Mouse (Mus musculus): Measurements from ENCODE around the gene Med13l. TPM values are rescaled to one million over a fixed set of nuclear protein-coding genes. Genes with fewer than 3 reads are reported as not detected.

Gene Med13l
- polyA plus RNA-seq, 1 experiment from 2014 or later = 18.2 TPM

- ATAC-seq (ENCODE audit: insufficient number of reproducible peaks, insufficient read depth, low FRiP score, low TSS enrichment) = no peak
- H3K4me3 ChIP-seq = no peak overlapping the region
- H3K27me3 ChIP-seq = no peaks in the 10 kb centered on the region
- H3K4me1 ChIP-seq = no peaks in the 10 kb centered on the region
- WGBS = 93% methylated on average over 4 of the region's 4 CpGs
- no peaks in the 10 kb centered on the region for H3K9me3 ChIP-seq
- peaks cover 97% of the 10 kb centered on the region for H3K36me3 ChIP-seq
- H3K27ac ChIP-seq = no peak overlapping the region
- no peak overlapping the region for H3K4me2 ChIP-seq (replicated peaks)
- H3K9ac ChIP-seq = no peak overlapping the region
Observed at GRCm38 (mm10) chr5:118754191-118754759, 193.8 kb downstream of the Med13l start.

GRCm38 (mm10) chr5:118756078-118756477 lies 195.6 kb downstream of the Med13l start:
- Histone ChIP-seq H3K4me2 (replicated peaks) (no peak overlapping the region), H3K27me3 (no peaks in the 10 kb centered on the region), H3K9me3 (no peaks in the 10 kb centered on the region), H3K27ac (no peak overlapping the region), H3K4me3 (no peak overlapping the region), H3K9ac (no peak overlapping the region), H3K4me1 (no peaks in the 10 kb centered on the region), H3K36me3 (peaks cover 96% of the 10 kb centered on the region)
- WGBS = 67% methylated on average over 2 of the region's 2 CpGs
- no peak for ATAC-seq (ENCODE audit: insufficient number of reproducible peaks, insufficient read depth, low FRiP score, low TSS enrichment)

GRCm38 (mm10) chr5:118757396-118758301 lies 197.2 kb downstream of the Med13l start:
- no peaks in the 10 kb centered on the region for H3K27me3 ChIP-seq
- WGBS = 65% methylated on average over 17 of the region's 17 CpGs
- H3K4me3 ChIP-seq = no peak overlapping the region
- H3K4me2 ChIP-seq (replicated peaks) = no peak overlapping the region
- H3K4me1 ChIP-seq = no peaks in the 10 kb centered on the region
- ATAC-seq (ENCODE audit: insufficient number of reproducible peaks, insufficient read depth, low FRiP score, low TSS enrichment) = no peak
- H3K36me3 ChIP-seq = peaks cover 98% of the 10 kb centered on the region
- H3K27ac ChIP-seq = no peak overlapping the region
- no peaks in the 10 kb centered on the region for H3K9me3 ChIP-seq
- H3K9ac ChIP-seq = no peak overlapping the region

GRCm38 (mm10) chr5:118760986-118761385 lies 200.5 kb downstream of the Med13l start:
- no peaks in the 10 kb centered on the region for H3K27me3 ChIP-seq
- no peaks in the 10 kb centered on the region for H3K9me3 ChIP-seq
- H3K4me1 ChIP-seq = no peaks in the 10 kb centered on the region
- peaks cover 75% of the 10 kb centered on the region for H3K36me3 ChIP-seq
- no peak overlapping the region for H3K27ac ChIP-seq
- no peak for ATAC-seq (ENCODE audit: insufficient number of reproducible peaks, insufficient read depth, low FRiP score, low TSS enrichment)
- WGBS = 92% methylated on average over 10 of the region's 10 CpGs
- no peak overlapping the region for H3K9ac ChIP-seq
- H3K4me3 ChIP-seq = no peak overlapping the region
- no peak overlapping the region for H3K4me2 ChIP-seq (replicated peaks)

- no peaks in the 10 kb centered on the region for H3K27me3 ChIP-seq
- H3K4me3 ChIP-seq = no peak overlapping the region
- peaks cover 58% of the 10 kb centered on the region for H3K36me3 ChIP-seq
- ATAC-seq (ENCODE audit: insufficient number of reproducible peaks, insufficient read depth, low FRiP score, low TSS enrichment) = no peak
- H3K4me2 ChIP-seq (replicated peaks) = no peak overlapping the region
- no peak overlapping the region for H3K27ac ChIP-seq
- H3K4me1 ChIP-seq = no peaks in the 10 kb centered on the region
- 87% methylated on average over 18 of the region's 18 CpGs for WGBS
- H3K9ac ChIP-seq = no peak overlapping the region
- no peaks in the 10 kb centered on the region for H3K9me3 ChIP-seq
Observed at GRCm38 (mm10) chr5:118762499-118763185, 202.2 kb downstream of the Med13l start.

- ATAC-seq (ENCODE audit: insufficient number of reproducible peaks, insufficient read depth, low FRiP score, low TSS enrichment) = peak; percentile 8; the same call in 1 of the 2 replicates
- 58% methylated on average over 5 of the region's 5 CpGs for WGBS
- peaks cover 52% of the 10 kb centered on the region for H3K36me3 ChIP-seq
Observed at GRCm38 (mm10) chr5:118763353-118763752, 202.9 kb downstream of the Med13l start.

GRCm38 (mm10) chr5:118769143-118769542 lies 208.7 kb downstream of the Med13l start:
- ATAC-seq (ENCODE audit: insufficient number of reproducible peaks, insufficient read depth, low FRiP score, low TSS enrichment) = peak; percentile 59; the same call in 1 of the 2 replicates
- H3K27ac ChIP-seq = no peak overlapping the region
- WGBS = 28% methylated on average over 6 of the region's 6 CpGs

More at GRCm38 (mm10) chr5:118763353-118763752, 202.9 kb downstream of the Med13l start:
- Histone ChIP-seq H3K4me3 (no peak overlapping the region), H3K4me2 (replicated peaks) (no peak overlapping the region), H3K4me1 (no peaks in the 10 kb centered on the region), H3K9me3 (no peaks in the 10 kb centered on the region), H3K9ac (no peak overlapping the region), H3K27me3 (no peaks in the 10 kb centered on the region), H3K27ac (no peak overlapping the region)

GRCm38 (mm10) chr5:118773866-118774265 lies 213.4 kb downstream of the Med13l start:
- H3K9me3 ChIP-seq = no peaks in the 10 kb centered on the region
- no peak overlapping the region for H3K4me2 ChIP-seq (replicated peaks)
- H3K27me3 ChIP-seq = no peaks in the 10 kb centered on the region
- no peak for ATAC-seq (ENCODE audit: insufficient number of reproducible peaks, insufficient read depth, low FRiP score, low TSS enrichment)
- H3K4me1 ChIP-seq = no peaks in the 10 kb centered on the region
- no peak overlapping the region for H3K9ac ChIP-seq
- H3K36me3 ChIP-seq = no peaks in the 10 kb centered on the region
- no peak overlapping the region for H3K27ac ChIP-seq
- no peak overlapping the region for H3K4me3 ChIP-seq
- 36% methylated on average over 3 of the region's 3 CpGs for WGBS

More at GRCm38 (mm10) chr5:118769143-118769542, 208.7 kb downstream of the Med13l start:
- no peaks in the 10 kb centered on the region for H3K36me3 ChIP-seq
- no peak overlapping the region for H3K9ac ChIP-seq
- no peak overlapping the region for H3K4me2 ChIP-seq (replicated peaks)
- H3K4me1 ChIP-seq = no peaks in the 10 kb centered on the region
- no peaks in the 10 kb centered on the region for H3K27me3 ChIP-seq
- no peaks in the 10 kb centered on the region for H3K9me3 ChIP-seq
- no peak overlapping the region for H3K4me3 ChIP-seq

GRCm38 (mm10) chr5:118776396-118776795 lies 215.9 kb downstream of the Med13l start:
- Histone ChIP-seq H3K4me2 (replicated peaks) (no peak overlapping the region), H3K4me1 (no peaks in the 10 kb centered on the region), H3K9ac (no peak overlapping the region), H3K27me3 (peaks cover 6% of the 10 kb centered on the region), H3K4me3 (no peak overlapping the region), H3K36me3 (no peaks in the 10 kb centered on the region), H3K9me3 (no peaks in the 10 kb centered on the region), H3K27ac (no peak overlapping the region)
- no peak for ATAC-seq (ENCODE audit: insufficient number of reproducible peaks, insufficient read depth, low FRiP score, low TSS enrichment)
- WGBS = 81% methylated on average over 6 of the region's 6 CpGs

GRCm38 (mm10) chr5:118781598-118781997 lies 221.1 kb downstream of the Med13l start:
- Histone ChIP-seq H3K4me3 (no peak overlapping the region), H3K27ac (no peak overlapping the region), H3K9ac (no peak overlapping the region), H3K9me3 (no peaks in the 10 kb centered on the region), H3K4me2 (replicated peaks) (no peak overlapping the region), H3K27me3 (peaks cover 11% of the 10 kb centered on the region), H3K4me1 (no peaks in the 10 kb centered on the region), H3K36me3 (no peaks in the 10 kb centered on the region)
- no peak for ATAC-seq (ENCODE audit: insufficient number of reproducible peaks, insufficient read depth, low FRiP score, low TSS enrichment)
- 13% methylated on average over 17 of the region's 17 CpGs for WGBS

- H3K27me3 ChIP-seq = peaks cover 11% of the 10 kb centered on the region
- WGBS = 69% methylated on average over 3 of the region's 3 CpGs
Observed at GRCm38 (mm10) chr5:118782139-118782538, 221.7 kb downstream of the Med13l start.

More at GRCm38 (mm10) chr5:118782139-118782538, 221.7 kb downstream of the Med13l start:
- H3K4me1 ChIP-seq = no peaks in the 10 kb centered on the region
- no peaks in the 10 kb centered on the region for H3K9me3 ChIP-seq
- no peaks in the 10 kb centered on the region for H3K36me3 ChIP-seq
- H3K4me3 ChIP-seq = no peak overlapping the region
- H3K9ac ChIP-seq = no peak overlapping the region
- ATAC-seq (ENCODE audit: insufficient number of reproducible peaks, insufficient read depth, low FRiP score, low TSS enrichment) = 0 out of 2 replicates have a peak, but pooled peaks have one; percentile 11
- no peak overlapping the region for H3K27ac ChIP-seq
- no peak overlapping the region for H3K4me2 ChIP-seq (replicated peaks)

Data from embryonic facial prominence, embryonic 12.5 days (tissue).